Mouse (Mus musculus): ENCODE measurements around the gene Fastkd1. TPM values are rescaled to one million over a fixed set of nuclear protein-coding genes. Genes with fewer than 3 reads are reported as not detected.
A peak's percentile ranks its signal among the peaks of the same experiment; 100 is the strongest.
"Not testable (repeated sequence)": the region's sequence is repeated elsewhere in the genome, so short reads cannot be mapped to it uniquely, and the experiment has no call there.

Fastkd1 gene
- total RNA-seq, 2 experiments from 2014 or later: 16.1 to 17.2 TPM

DNA sequence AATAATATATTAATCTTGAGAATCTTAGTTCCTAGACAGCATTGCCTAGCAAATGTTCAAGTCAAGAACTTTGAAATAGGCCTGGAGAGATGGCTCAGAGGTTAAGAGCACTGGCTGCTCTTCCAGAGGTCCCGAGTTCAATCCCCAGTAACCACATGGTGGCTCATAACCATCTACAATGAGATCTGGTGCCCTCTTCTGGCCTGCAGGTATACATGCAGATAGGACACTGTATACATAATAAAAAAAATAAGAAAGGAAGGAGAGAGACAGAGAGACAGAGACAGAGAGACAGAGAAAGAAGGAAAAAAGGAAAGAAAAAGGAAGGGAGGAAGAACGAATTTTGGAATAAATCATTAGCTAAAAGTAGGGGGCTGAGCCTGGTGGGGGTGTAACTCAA, 36.6 kb downstream of the Fastkd1 start:
- intact Hi-C loops (cut with DNase I): no loop called here
- no peak for DNase-seq (ENCODE audit: low spot score in 2 of 2)

GRCm38 (mm10) chr2:69675266-69675665, 38.0 kb downstream of the Fastkd1 start:
- intact Hi-C loops (cut with DNase I): no loop called here

DNA sequence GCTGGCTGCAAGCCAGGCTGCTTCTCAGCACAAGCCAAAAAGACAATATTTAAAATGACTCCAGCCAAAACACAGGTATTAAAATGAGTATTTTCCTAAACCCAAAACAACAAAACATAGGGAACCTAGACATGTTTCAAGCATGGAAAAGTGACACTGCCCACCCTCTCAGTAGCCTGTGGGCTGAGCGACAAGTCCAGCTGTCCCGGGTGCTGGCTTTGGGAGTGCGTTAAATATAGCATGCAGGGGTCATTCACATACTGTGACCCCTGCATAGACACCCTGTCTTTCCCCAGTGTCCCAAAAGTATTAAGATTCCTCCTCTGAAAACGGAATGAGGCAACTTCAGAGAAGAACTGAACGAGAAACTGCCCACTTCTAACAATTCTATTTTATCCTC, 39.6 kb downstream of the Fastkd1 start:
- DNase-seq (ENCODE audit: low spot score in 2 of 2): no peak
- intact Hi-C loops (cut with DNase I): no loop called here

More at GRCm38 (mm10) chr2:69675266-69675665, 38.0 kb downstream of the Fastkd1 start:
- DNase-seq (ENCODE audit: low spot score in 2 of 2): no peak

GRCm38 (mm10) chr2:69669853-69670252, 43.5 kb downstream of the Fastkd1 start, which contains the start of gene Klhl41:
Klhl41 (plus strand) TSS chr2:69670120.
- peak in 1 of 2 experiments; percentile 10 for DNase-seq (ENCODE audit: low spot score in 2 of 2)
- intact Hi-C loops (cut with DNase I): loop anchor here (5.0 kb wide), 1 partner anchor 32 kb away; no protein-coding TSS in a partner anchor

DNA sequence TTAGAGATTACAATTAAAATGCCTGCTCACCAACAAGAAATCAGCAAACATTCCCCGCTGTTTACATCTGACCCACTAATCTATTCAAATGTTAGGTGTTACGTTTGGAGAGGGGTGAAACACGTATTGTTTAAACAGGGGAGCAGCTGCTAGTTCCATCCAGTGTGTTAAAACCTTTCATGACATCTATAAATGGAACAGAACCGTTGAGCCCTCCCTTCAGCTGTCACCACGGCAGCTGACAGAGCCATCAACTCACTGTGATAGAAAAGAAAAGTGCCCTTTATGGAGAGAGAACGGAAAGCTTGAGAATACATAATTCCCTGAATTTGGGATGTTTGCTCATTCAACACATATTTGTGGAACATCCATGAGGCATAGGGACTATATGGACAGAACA, 44.9 kb downstream of the Fastkd1 start:
- DNase-seq (ENCODE audit: low spot score in 2 of 2): no peak
- intact Hi-C loops (cut with DNase I): loop anchor here (5.0 kb wide), 1 partner anchor 34 kb away; no protein-coding TSS in a partner anchor

- DNase-seq (ENCODE audit: low spot score in 2 of 2): no peak
- intact Hi-C loops (cut with DNase I): loop anchor here (5.0 kb wide), 1 partner anchor 35 kb away; no protein-coding TSS in a partner anchor
Measured at GRCm38 (mm10) chr2:69667656-69668055, 45.7 kb downstream of the Fastkd1 start.

DNA sequence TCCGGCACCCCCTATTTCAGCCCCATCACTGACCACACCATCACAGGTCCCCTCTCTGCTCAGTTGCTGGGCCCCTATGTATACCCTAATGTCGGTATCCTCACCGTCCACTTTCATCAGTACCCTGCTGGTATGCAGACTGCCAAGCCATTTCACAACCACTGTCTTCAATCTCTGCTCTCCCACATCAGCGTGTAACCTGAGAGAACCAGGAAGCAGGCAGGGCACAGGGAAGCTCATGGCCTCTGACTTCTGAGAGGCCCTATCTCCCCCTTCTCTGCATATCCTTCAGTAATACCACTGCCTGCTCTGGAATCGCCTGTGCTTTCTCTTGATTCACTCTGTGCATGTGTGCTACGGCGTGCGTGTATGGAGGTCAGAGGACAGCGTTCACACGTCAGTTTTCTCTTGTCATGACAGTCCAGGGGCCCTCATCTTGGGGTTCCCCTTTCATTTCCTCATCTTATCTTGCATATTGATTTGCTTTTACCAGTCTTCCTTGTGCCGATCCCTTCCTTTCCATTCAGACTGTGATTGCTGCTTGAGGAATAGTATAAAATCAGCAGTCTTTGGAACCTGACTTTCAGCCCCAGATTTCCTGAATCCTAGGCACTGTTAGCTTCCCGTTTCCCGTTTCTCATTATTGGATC, 49.4 kb downstream of the Fastkd1 start:
- intact Hi-C loops (cut with DNase I): no loop called here
- DNase-seq (ENCODE audit: low spot score in 2 of 2): no peak

DNA sequence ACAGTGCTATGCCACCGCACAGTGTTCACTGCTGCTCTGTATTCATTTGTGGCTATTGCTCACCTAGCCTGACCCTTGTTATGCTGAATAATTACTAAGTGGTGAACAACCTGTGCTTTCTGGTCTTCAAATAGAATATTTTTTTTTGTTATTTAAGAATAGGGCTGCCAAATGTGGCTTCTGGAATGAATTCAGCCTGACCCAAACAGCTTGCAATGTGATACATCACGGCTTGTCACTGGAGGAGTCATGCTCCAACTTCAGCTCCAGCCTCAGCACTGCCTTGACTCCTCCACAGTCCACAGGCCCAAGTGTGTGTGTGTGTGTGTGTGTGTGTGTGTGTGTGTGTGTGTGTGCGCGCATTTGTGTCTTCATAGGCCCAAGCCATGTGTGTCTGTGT, 54.0 kb downstream of the Fastkd1 start:
- intact Hi-C loops (cut with DNase I): loop anchor here (10.0 kb wide), 1 partner anchor 85 kb away; no protein-coding TSS in a partner anchor

GRCm38 (mm10) chr2:69649716-69650115, 63.6 kb downstream of the Fastkd1 start:
- no peak for DNase-seq (ENCODE audit: low spot score in 2 of 2)
- intact Hi-C loops (cut with DNase I): loop anchor here (10.0 kb wide), 1 partner anchor 95 kb away; no protein-coding TSS in a partner anchor

More for the DNA sequence above, 54.0 kb downstream of the Fastkd1 start:
- DNase-seq (ENCODE audit: low spot score in 2 of 2): no peak

GRCm38 (mm10) chr2:69646726-69647490, 66.4 kb downstream of the Fastkd1 start, which contains the start of gene Bbs5:
Bbs5 (plus strand) TSS chr2:69647171.
- peak; percentile 96 for DNase-seq (ENCODE audit: low spot score in 2 of 2)
- intact Hi-C loops (cut with DNase I): no loop called here

DNA sequence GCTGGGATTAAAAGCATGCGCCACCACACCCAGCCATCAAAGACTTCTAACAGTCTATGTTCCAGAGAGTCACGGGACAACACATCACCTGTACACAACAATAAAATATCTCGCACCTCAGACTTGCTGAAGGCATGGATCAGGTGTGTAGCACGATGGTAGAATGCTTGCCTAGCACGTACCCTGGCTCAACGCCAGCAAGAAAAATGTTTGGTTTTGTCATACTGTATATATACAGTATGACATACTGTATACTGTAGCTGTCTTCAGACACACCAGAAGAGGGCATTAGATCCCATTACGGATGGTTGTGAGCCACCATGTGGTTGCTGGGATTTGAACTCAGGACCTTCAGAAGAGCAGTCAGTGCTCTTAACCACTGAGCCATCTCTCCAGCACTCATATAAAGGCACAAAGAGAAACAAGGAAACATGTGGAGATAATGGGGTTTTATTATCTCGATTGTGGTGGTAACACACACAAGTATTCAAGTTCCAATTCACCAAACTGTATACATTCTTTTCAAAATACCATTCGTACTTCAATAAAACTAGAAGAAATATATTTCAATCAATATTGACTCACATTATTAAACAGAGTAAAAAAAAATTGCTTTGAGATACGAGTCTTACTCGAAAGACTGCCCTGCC, 68.2 kb downstream of the Fastkd1 start:
- intact Hi-C loops (cut with DNase I): no loop called here
- DNase-seq (ENCODE audit: low spot score in 2 of 2): no peak

- intact Hi-C loops (cut with DNase I): no loop called here
- no peak for DNase-seq (ENCODE audit: low spot score in 2 of 2)
Measured at GRCm38 (mm10) chr2:69640100-69640499, 73.2 kb downstream of the Fastkd1 start.

GRCm38 (mm10) chr2:69637989-69638388, 75.3 kb downstream of the Fastkd1 start:
- intact Hi-C loops (cut with DNase I): loop anchor here (10.0 kb wide), 1 partner anchor 917 kb away; the partner anchor contains the start of gene Gad1
- not testable (repeated sequence) for DNase-seq (ENCODE audit: low spot score in 2 of 2)

Other genes starting within 250 kb of the Fastkd1 start
- gene Lrp2, start 127.5 kb downstream of the Fastkd1 start, total RNA-seq (2021): under 1 TPM; 0.09 to 0.17 TPM
- gene Bbs5, start 66.3 kb downstream of the Fastkd1 start, total RNA-seq (2021): 10 to 100 TPM; 25.9 to 29.4 TPM
- gene Klhl41, start 43.4 kb downstream of the Fastkd1 start, total RNA-seq (2021): 1 to 10 TPM; 1.6 to 1.9 TPM
- 10 to 100 TPM; 53.0 to 54.3 TPM for gene Ppig, start 9.0 kb upstream of the Fastkd1 start, total RNA-seq (2021)
- 1 to 10 TPM; 2.2 to 2.4 TPM for gene Ccdc173, start 76.1 kb upstream of the Fastkd1 start, total RNA-seq (2021)
- gene Phospho2, start 76.1 kb upstream of the Fastkd1 start, total RNA-seq (2021): 10 to 100 TPM; 19.2 to 23.0 TPM
- 100 to 1,000 TPM in 1 of 2 experiments, 10 to 100 TPM in 1; 92.7 to 102 TPM for gene Klhl23, start 108.4 kb upstream of the Fastkd1 start, total RNA-seq (2021)
- gene Ssb, start 148.0 kb upstream of the Fastkd1 start, total RNA-seq (2021): 100 to 1,000 TPM; 121 to 139 TPM
- gene Mettl5, start 172.1 kb upstream of the Fastkd1 start, total RNA-seq (2021): 10 to 100 TPM in 1 of 2 experiments, 1 to 10 TPM in 1; 9.7 to 15.7 TPM
- gene Ubr3, start 183.7 kb upstream of the Fastkd1 start, total RNA-seq (2021): 100 to 1,000 TPM; 142 to 153 TPM

All from left cerebral cortex, postnatal 14 days (tissue).